Mouse (Mus musculus): ENCODE results near the gene Mmp23.

- TF ChIP-seq EP300 (IDR thresholded peaks at IDR 0.05) (no peak), CTCF (IDR thresholded peaks at IDR 0.05) (no peak; the same call in 1 of the 2 replicates)
Measured at GRCm38 (mm10) chr4:155694111-155694481, 40.9 kb upstream of the Mmp23 start, which contains the start of gene Fndc10.

Data from lung, postnatal 0 days (tissue).